Mouse (Mus musculus) heart, adult 18-20 months (tissue): ENCODE measurements at regions not wholly inside any gene's neighbourhood (a gene's known extent, or its start where the extent isn't known, plus 50 kb on each side); places are given as distances from the start of the nearest gene placed in this dataset.

Experiments used
- DNase-seq, 2 experiments: peaks; one replicate each; pipeline ENCODE4 v3.0.0; 2021 to 2022; ENCODE audit warnings: mixed read lengths in 1 of 2

DNA sequence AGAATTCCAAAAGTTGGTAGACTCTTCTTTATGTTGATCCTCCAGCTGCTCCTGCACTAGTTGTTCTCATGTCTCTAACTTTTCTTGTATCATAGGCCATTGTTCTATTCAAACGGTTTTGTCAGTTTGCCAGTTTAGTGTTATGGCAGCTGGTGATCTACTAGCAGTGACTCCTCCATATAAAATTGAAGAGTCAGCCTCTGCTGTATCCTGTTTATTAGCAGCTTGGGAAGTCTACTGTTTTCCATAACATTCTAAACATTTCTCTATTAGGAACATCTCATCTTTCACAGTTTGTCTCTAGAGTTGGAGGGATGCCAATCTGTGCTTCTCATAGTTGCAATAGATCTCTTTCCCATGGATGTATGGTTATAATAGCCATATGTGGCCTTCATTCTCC, 58.6 kb downstream of the Drd1 start:
- DNase-seq = no peak

DNA sequence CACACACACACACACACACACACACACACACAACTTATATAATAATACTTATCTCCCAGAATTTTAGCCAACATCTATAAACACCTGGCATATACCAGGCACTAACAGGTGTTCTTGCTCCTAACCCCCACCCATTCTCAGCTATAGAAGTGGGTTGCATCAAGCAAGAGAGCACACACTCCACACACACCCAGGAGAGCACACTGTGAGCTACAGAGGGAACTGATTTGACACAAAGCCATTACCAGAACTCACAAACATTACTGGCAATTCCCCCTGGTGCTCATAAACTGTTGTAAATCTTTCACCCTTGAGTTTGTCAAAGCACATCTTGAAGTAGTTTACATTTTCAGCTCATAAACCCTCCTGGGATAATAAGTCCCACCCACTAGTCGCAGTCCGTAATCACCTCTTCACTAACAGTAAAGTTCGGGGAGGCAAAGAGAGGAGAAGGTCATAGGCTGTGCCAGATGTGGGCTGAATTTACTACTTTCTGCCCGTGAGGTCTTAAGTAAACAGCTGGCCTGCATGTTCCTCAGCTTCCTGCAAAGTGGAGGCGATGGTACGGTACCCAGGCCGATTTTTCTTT, 62.5 kb downstream of the Drd1 start:
- no peak for DNase-seq

DNA sequence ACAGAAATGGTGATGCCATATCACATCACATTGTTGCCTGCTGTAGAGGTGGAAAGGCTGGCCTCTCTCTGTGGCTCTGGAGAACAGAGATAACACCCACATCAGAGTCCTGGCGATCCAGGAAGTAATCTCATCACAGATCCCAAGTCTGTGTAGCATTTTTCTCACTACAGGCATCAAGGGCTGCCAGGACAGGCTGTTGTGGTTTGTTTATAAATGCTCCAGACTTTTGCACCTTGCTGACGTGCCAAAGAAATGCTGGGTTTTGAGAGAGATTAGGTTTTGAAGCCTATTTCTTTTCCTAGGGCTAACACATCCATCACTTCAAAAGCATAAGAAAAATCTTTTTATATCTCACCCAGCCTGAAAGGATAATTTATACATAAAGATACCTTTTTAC, 76.3 kb downstream of the Drd1 start:
- no peak for DNase-seq

DNA sequence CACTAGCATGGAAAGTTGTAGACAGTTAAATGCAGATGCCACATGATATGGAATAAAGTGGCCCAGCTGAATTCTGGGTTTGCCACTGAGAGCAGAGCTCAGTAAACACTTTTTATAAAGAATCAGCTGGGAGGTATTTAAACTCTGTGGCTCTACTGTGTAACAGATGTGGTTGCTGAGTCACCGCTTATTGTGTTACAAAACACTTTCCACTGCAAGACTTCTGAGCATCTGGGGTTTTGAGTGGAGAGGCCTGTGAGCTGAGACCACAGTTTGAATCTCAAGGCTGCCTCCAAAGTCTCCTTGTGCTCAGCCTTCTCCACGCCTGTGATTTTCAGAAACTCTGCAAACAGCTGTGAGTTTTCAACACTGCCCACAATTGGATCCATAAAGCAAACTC, 86.1 kb downstream of the Drd1 start:
- no peak for DNase-seq

DNA sequence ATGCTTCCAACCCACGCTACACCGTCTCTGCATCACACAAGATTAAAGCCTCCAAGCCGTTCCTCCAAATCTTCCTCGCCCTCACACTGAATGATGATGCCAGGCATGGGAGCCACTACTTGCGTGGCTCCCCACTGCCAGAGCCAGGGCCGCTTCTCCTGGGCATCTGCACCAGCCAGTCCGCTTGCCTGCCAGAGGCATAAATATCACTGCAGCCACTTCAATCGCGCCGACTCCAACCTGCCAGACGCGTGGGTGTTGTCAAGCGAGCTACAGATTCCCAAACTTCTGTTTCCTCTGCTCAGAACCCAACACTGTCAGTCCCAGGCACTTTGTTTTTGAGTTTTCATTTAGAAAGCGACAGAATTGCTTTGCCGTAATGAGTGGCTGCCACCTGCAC, 99.3 kb downstream of the Drd1 start:
- no peak for DNase-seq

DNA sequence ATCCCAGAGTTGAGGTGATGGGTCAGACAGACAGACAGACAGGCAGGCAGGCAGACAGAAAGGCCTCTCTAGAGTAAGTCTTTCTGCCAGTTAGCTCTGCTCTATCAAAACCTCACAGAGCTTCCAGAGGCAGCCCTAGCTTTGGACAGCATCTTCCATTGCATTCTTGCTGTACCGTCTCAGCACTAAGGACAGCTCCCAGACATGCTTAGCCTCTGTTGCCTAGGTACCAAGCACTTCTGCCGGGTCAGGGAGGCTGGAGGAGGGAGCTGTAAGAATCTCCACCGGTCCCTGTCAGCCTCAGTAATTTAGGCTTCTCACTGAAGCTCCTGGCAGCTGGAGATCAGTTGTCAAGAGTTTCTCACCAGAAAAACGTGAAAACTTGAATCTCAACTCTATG, 107.4 kb downstream of the Drd1 start:
- DNase-seq = peak; percentile 3 to 23

DNA sequence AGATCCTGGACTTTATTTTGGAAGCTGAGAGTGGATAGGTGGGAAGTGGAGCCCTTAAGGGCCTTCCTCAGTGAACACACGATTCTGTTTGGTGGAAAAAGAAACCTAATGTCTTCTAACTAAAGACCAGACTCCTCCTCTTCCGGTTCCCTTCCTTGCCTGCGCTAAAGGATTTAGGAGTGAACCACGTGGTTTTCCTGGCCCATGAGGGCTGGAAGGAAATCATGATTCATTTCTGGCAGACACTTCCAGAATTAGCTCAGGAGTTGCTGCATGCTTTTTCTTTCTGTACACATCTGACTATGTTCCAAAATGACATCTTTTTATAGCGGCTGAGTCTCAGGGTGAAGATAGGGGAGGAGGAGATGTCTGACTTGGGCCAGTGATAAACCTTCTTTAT, 109.8 kb downstream of the Drd1 start:
- DNase-seq = peak; percentile 51 to 70

DNA sequence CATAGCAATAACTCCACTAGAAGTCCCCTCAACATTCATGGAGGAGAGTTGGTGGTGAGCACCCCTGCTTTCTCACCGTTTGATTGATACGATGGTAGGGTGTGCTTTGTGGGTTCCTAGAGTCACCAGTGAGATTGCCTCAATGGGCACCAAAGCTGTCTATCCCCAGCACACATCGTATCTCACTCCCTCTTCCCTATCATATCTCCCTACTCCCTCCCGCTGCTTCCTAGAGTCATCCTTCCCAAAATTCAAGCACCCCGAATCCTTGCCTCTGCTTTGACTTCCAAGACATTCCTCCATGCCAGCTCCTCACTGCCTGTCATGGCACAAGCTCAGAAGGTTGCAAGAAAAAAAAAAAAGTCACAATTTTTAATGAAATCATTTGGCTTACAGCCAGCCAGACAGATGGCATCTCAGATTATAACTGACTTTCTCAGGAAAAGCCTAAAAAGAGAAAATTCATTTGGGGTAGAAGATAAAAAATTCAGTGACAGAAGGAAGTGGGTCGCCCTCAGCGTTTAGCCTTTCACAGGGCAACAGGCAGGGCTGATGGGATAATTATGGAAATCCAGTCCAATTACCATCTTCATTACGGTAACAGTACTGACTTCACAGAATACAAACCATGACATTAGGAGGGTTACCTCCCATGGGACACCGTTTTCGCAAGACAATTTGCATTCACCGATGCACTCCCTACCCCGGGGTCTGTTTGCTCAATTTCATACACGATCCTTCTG, 114.3 kb downstream of the Drd1 start:
- no peak for DNase-seq

DNA sequence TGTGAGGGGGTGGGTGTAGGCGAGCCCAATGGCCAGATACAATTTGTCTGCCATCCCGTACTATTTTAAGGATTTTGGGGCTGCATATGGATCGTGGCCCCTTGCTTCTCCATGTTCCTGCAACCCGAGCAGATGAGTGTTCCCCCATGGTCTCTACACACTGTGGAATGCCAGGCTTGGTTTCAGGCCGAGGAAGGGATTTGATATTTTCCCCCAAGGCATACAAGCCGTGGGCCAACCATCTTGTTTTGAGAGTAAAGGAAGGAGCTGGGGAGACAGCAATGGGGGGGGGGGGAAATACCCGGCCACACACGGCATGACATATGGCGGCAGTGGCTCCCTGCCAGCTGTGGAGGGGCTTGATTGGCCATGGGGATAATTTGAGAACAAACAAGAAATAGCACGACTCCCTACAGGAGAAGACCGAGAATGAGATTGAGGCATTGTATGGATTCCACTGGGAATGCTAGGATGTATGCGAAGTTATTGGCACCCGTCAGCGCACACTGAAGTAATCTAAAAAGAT, 120.3 kb downstream of the Drd1 start:
- DNase-seq = no peak

DNA sequence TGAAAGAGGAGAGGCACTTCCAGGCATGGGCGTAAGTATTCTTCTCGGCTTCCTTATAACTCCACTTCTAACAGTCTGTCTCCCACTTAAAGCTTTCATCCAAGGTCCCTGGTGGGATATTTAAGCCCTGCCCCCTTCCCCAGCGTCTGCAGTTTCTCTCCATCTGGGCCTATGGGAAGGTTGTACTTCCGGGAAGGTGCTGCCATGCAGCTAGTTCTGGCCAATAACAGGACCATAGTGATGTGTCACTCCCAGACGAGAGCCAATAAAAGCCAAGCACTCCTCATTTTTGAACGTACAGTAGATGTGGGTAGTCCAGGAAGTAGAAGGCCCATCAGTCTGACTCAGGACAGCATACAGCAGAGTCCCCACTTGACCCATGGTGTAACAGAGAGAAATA, 121.0 kb downstream of the Drd1 start:
- no peak for DNase-seq

DNA sequence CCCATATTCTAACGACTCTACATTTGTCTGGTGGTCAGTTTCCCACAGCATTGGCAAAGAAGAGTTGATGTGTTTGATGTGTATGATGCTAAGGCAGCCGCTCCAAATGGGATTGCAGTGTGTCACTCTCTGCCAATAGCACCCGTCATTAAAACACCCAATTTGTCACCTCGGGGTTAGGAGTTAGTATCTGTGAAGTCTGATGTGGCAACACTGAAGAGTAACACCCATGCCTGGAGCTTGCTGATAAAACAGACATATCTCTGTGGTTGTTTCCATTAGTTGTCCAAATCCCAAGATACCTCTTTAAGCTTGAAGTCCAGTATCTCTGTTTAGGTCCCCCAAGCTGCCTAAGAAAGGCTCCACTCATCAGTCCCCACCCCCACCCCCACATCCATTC, 129.4 kb downstream of the Drd1 start:
- DNase-seq = no peak

DNA sequence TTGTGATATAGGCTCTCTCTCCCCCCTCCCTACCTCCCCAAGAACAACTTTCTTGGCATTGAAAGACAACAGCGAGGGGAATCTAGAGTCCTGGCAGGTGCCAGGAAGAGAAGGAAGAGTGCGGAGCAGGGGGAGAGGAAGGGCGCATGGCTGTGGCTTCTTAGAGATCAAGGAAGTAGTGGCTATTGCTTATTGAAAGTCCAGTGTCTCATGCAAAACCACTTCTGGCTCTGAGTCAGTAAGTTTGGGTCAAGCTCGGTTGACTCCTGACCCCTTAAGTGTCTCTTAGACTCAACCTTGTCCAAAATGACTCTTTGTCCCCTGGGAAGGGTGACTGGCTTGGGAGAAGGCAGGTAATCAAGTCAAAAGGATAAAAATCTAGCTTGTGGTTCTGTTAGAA, 131.1 kb downstream of the Drd1 start:
- DNase-seq = no peak

DNA sequence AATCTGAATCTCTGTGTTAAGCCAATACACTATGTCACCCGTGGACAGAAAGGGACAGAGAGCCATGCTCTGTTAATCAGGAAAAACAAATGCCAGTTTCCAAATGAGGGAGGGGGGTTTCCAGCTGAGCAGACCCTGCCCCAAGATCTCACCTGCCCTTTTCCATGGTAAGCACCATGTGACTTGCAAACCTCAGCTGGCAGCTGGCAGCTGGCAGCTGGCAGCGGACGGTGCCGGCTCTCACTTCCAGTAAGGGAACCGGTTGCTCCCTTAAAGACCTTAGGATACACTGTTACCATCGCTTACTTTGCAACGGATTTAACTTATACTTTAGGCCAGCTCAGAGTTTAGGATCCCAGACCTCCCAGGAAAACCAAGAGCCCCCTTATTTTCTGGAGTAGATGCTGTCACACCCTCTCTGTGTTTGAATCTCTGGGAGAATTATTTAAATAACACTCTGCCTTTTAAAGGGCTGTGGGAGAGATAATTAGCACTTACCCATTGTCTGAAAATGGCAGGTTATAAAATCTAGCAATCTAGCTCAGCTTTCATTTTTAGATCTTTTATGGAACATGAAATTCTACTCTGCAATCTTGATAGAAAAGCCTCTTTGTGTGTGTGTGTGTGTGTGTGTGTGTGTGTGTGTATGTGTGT, 131.7 kb downstream of the Drd1 start:
- DNase-seq = no peak

DNA sequence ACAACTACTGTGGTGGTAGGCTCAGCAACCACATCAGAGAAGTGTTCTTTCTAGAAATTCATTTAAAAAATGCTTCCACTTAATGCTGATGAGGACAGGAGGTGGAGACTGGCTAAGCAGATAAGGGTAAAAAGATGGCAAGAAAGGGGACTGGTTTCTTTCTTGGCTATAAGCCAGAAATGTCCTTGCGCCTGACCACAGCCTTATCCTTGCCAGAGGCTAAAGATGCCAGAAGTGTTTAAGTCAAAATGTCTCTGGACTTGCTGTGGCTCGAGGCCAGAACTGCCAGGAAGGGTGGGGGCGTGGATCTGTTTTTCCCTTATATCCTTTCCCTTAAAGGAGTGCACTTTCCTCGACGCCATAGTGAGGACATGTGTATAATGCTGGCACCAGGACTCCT, 133.7 kb downstream of the Drd1 start:
- DNase-seq = no peak

DNA sequence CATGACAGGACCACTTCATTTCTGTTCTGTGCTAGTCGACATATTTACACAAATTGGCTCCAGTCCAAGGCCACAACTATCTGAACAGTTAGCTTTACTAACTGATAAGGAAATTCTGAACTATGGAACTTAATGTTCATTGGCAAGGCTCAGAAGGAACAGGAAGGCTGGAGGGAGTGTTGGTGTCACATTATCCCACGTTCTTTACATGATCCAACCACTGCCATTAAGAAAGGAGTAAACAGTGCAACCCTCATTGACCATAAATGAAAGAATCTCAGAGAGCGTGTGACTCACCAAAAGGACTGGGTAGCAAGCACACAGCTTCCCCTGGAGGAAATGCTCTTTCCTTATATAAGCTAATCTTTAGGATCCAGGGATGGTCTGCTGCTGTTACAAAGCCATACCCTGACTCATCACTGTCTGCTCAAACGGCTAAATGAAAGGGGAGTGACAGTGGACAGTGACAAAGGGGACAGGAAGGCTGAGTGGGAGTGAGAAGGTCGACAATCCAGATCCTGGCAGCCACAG, 135.6 kb downstream of the Drd1 start:
- peak in 1 of 2 experiments; percentile 11 for DNase-seq

DNA sequence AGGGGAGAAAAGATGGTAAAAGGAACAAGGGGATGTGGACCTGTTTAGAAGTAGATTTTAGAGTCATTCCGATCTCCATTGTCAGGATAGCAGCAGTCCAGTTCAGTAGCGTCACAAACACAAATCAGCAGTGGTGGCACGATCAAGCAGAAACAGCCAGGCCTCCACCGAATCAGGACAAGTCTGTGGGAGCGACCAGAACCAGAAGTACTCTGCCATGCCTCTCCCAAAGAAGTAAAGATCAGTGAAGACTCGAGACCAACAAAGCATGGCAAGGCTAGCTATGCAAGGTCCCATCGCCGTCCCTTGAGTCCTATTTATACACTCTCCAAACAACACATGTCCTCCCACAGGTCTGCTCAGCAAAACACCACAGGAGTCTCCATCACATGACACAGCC, 140.0 kb downstream of the Drd1 start:
- DNase-seq = peak; percentile 7 to 28

DNA sequence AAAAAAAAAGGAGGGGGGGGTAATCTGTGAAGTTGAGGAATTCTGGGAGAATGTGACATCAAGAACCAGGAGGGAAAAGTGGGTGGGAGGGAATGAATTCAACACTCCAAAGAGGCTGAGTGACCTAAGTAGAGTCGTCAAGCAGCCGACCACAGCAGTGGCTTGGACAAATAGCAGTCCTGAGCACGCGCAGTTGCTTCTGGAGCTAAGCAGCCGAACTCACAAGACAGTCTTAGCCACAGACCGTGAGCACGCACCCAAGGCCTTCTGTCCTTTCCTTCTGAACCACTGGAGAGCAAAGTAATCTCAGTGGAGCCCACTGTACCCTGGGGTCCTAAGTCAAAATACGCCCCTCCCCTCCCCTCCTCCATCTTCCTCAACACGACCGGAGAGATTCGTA, 141.1 kb downstream of the Drd1 start:
- peak in 1 of 2 experiments; percentile 9 for DNase-seq

DNA sequence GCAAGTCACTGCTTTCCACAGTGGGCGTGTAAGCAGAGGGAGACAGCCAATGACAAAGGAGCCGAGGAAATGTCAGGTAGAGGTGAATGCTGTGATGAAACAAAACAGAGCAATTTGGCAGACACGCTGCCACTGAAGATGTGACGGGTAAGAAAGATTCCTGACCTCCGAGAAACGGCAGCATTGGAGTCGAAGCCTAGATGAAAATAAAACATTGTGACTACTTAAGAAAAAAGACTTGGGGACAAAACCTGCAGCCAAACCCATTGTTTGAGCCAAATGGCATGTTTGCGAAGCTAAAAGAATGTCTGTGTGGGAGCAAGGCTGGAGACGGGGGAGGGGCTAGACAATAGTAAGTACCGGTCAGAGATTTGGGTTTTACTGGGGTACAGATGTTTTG, 142.0 kb downstream of the Drd1 start:
- no peak for DNase-seq

DNA sequence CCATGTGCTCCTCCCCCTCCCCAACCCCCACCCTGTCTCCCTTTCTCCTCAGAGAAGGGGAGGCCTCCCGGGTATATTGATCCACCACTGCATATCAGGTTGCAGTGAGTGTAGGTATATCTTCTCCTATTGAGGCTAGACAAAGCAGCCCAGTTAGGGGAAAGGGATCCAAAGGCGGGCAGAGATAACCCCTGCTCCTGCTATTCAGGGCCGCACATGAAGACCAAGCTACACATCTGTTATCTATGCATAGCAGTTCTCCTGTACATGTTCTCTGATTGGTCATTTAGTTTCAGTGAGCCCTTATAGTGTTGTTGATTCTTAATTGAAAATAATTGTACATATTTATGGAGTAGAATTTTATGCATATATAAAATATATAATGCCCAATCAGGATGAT, 143.7 kb downstream of the Drd1 start:
- no peak for DNase-seq

DNA sequence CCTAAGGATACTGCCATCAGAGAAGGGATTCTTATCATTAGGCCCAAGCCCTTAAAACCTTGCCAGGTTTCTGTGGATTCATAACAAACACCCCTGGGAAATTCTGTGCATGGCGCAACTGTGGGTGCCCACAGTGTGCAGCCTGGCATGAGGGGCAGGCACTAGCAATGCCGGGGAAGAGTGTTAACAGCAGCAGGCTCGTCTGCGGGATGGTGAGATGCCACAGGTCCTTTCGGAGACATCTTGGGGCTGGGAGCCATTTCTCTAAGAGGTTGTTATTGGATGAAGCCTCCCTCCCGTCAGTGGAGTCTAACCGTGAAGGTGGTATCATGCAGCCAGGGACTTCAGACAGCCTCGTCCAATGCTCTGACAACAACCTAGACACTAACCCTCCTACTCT, 144.2 kb downstream of the Drd1 start:
- no peak for DNase-seq

DNA sequence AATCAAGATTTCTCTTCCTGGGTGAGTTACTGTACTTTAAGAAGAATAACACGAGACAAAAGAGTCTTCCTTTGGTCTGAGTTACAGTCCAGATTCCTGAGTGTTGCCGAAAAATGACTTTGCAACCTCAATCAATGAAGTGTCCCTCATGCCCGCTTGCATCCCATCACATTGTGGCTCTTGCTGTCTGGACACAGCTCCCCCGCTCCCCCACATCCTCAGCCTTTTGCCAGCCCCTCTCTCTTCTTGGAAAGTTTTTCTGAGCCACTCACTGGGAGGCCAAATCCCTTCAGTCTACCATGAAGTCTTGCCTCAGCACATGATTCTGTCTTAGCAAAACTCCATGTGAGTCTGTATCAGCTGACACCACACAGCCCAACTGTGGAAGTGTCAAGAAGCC, 145.3 kb downstream of the Drd1 start:
- DNase-seq = no peak

DNA sequence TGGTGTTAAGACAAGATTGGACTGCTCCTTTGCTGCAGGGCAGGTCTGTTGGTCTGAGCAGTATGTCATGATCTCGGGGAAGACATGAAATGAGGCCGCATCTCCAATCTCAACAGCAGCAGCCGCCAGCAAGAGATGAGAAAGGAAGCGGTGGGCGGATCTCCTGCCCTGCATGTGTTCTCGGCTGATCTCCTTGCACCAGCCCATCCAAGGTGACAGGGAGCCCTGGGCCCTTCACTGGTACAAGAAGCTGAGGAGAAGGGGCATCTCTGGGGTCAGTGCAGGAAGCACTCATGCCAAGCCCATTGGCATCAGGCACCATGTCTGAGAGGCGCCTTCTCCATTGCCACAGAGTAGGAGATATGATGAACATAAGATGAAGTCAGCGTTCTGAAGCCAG, 151.0 kb downstream of the Drd1 start:
- DNase-seq = no peak

DNA sequence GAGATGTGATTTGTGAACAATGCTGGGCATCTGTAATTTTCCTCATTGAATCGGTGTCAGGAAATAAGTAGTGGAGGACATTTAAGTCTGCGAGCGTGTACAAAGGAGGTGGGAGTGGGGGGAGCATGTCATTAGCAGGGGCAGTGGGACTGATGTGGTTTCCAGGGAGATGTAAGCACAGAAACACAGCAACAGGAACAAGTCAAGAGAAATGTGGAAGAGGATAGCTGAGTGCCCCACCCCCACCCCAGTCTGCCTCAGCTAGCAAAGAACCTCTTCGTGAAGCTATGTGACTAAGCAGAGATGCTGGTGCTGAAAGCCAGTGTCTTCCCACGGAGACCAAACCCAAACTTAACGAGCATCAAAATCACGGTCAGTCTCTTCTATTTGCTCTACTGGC, 151.9 kb downstream of the Drd1 start:
- no peak for DNase-seq
